Mouse (Mus musculus): Measurements from ENCODE around the gene Mocs2.

GRCm38 (mm10) chr13:114838535-114838990 lies 20.5 kb downstream of the Mocs2 start:
- no peak for TF ChIP-seq GATA1 (IDR thresholded peaks at IDR 0.05; ENCODE audit: borderline replicate concordance, low read length)
- no peak for TF ChIP-seq FLI1 (IDR thresholded peaks at IDR 0.05; ENCODE audit: low read length)

Data from megakaryocyte, embryonic 14.5 days (primary cell).